Mouse (Mus musculus) liver, embryonic 14.5 days (tissue): ENCODE measurements around the gene Nkx2-5. TPM values are rescaled to one million over a fixed set of nuclear protein-coding genes. Genes with fewer than 3 reads are reported as not detected.
A peak's percentile ranks its signal among the peaks of the same experiment; 100 is the strongest.

Experiments
- ATAC-seq: fragments of 200-750 bp; cut with Nextera tagmentation; 2 replicates; pipeline ENCODE4 v1.8.0; 2017; ENCODE audit warnings: moderate number of reproducible peaks, mild to moderate bottlenecking, moderate library complexity; ENCODE audit not compliant: insufficient read depth
- DNase-seq, 3 experiments: peaks; one replicate each; pipeline ENCODE4 v3.0.0-alpha.2; 2012 to 2013; ENCODE audit warnings: low read depth in 3 of 3, low spot score in 3 of 3
- H3K27ac ChIP-seq: fragments of 300-500 bp; sonication (generic); 2 replicates; pipeline ENCODE4 v1.5.1; 2014; ENCODE audit warnings: moderate library complexity, mild to moderate bottlenecking, control low read depth, inconsistent platforms
- H3K27me3 ChIP-seq: fragments of 300-500 bp; sonication (generic); 2 replicates; pipeline ENCODE4 v1.6.1; 2014; ENCODE audit warnings: mild to moderate bottlenecking, low read length, moderate library complexity; ENCODE audit not compliant: control insufficient read depth, insufficient read depth
- H3K36me3 ChIP-seq: fragments of 300-500 bp; sonication (generic); replicated peaks from 2 replicates; pipeline ENCODE4 v1.6.1; 2014; ENCODE audit warnings: low read depth; ENCODE audit not compliant: control insufficient read depth, insufficient read depth
- H3K4me1 ChIP-seq, 2 experiments: fragments of 200-500 bp in 1 of 2; fragments of 300-500 bp in 1 of 2; sonication (generic) in 1 of 2; replicated peaks; 2 replicates each; pipeline ENCODE4 v1.6.1; 2012 to 2014; ENCODE audit warnings: antibody characterized with exemption in 1 of 2, inconsistent platforms in 1 of 2, low read length in 1 of 2; ENCODE audit not compliant: control insufficient read depth in 2 of 2, insufficient read depth in 2 of 2
- H3K4me2 ChIP-seq: fragments of 300-500 bp; sonication (generic); 2 replicates; pipeline ENCODE4 v1.6.1; 2014; ENCODE audit warnings: low read depth, mild to moderate bottlenecking, control low read depth, moderate library complexity
- H3K4me3 ChIP-seq, 2 experiments: fragments of 200-500 bp in 1 of 2; fragments of 300-500 bp in 1 of 2; sonication (generic) in 1 of 2; 2 replicates each; pipeline ENCODE4 v1.5.1; 2012 to 2014; ENCODE audit warnings: low read depth in 2 of 2, low read length in 2 of 2, mild to moderate bottlenecking in 2 of 2, control low read depth in 1 of 2, inconsistent platforms in 1 of 2, moderate library complexity in 1 of 2; ENCODE audit not compliant: insufficient read depth in 1 of 2
- H3K9ac ChIP-seq: fragments of 300-500 bp; sonication (generic); replicated peaks from 2 replicates; pipeline ENCODE4 v1.6.1; 2014; ENCODE audit warnings: mild to moderate bottlenecking, control low read depth, moderate library complexity
- H3K9me3 ChIP-seq: fragments of 300-500 bp; sonication (generic); 2 replicates; pipeline ENCODE4 v1.6.1; 2016; ENCODE audit warnings: low read length, mixed read lengths; ENCODE audit not compliant: control insufficient read depth
- CTCF ChIP-seq: IDR thresholded peaks from 2 replicates; pipeline ENCODE4 v1.5.1; 2016; ENCODE audit warnings: antibody characterized with exemption, low read depth, control low read depth
- EP300 ChIP-seq: IDR thresholded peaks from 2 replicates; pipeline ENCODE4 v1.6.1; 2016; ENCODE audit warnings: antibody characterized with exemption, low read depth
- WGBS: fragments of 180-500 bp; shearing (Covaris S2); extraction: QIAGEN DNeasy Blood & Tissue Kit; methylation state at CpG from one replicate; pipeline ENCODE4 v1.1.7; 2014; ENCODE audit not compliant: insufficient replicate concordance; 5-methylcytosine and 5-hydroxymethylcytosine counted together
- polyA plus RNA-seq, 2 experiments: library from polyadenylated mRNA; depleted of rRNA in 1 of 2; stranded (reverse) in 1 of 2; unstranded in 1 of 2; fragments of >200 nt; fragmentation: Nextera tagmentation in 1 of 2; extraction: Ambion mirVana in 1 of 2; gene quantifications; 2 replicates each; pipeline versions ENCODE4 v1.2.1 to v1.2.3; 2012 to 2014

Gene Nkx2-5
- polyA plus RNA-seq, 2 experiments = not detected

GRCm38 (mm10) chr17:26886047-26886749 lies 41.4 kb upstream of the Nkx2-5 start:
- Histone ChIP-seq H3K27me3 (no peaks in the 10 kb centered on the region), H3K4me3 (peak overlapping the region; percentile 64 to 71), H3K36me3 (no peaks in the 10 kb centered on the region), H3K4me1 (peaks cover 9 to 19% of the 10 kb centered on the region in 2 experiments; a peak in 3 of 4 replicates), H3K9ac (peak overlapping the region; percentile 57), H3K9me3 (no peaks in the 10 kb centered on the region), H3K27ac (no peak overlapping the region), H3K4me2 (peak overlapping the region; percentile 92)
- TF ChIP-seq EP300 = no peak
- TF ChIP-seq CTCF = peak; percentile 100
- peak; percentile 72 for ATAC-seq
- WGBS = 8% methylated on average over 30 of the region's 30 CpGs
- peak; percentile 54 to 63 (median 57) for DNase-seq

DNA sequence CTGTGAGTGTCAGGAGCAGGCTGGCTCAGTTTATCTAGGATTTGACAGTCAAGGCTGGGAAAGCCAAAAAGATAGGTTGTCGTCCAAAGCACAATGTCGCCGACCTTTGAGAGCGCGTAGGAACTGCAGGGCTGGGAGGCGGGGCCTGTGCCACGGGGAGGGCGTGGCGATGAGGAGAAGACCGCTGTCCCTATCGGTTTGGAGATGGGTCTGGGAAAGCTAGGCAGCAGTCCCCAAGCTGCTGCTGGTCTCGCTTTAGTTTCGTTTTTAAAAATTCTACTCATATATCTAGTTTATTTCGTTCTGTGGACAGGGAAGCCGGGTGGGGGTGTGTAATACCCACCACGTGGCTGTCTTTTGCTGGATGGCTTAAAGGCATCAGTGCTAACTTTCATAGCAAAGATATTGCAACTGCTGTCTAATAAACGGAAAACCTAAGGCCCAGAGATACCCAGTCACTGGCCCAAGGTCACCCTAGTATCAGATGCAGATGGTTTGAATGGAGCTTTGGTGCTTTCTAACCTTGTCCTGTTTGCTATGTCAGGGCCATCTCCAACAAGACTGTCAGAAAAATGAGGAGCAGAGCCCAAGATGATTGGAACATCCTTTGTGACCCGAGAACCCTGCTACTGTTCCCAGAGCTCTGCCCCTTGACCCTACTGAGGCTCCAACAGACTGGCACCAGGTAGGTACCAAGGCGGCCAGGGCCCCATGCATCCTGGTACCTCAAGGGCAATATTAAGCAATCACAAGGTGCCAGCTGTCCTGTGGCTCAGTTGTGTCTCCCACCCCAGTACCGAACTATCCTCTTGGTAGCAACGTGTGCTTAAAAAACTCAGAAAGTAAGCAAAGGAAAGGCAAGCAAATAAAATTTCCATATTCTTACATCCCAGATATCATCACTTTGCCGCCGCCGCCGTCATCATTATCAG lies 40.5 kb upstream of the Nkx2-5 start:
- H3K27me3 ChIP-seq = no peaks in the 10 kb centered on the region
- TF ChIP-seq EP300 = no peak
- peak; percentile 85 for TF ChIP-seq CTCF
- H3K4me2 ChIP-seq = peak overlapping the region; percentile 92
- peak overlapping the region; percentile 42 for H3K27ac ChIP-seq
- no peaks in the 10 kb centered on the region for H3K9me3 ChIP-seq
- peak overlapping the region; percentile 57 for H3K9ac ChIP-seq
- peak; percentile 85 for ATAC-seq
- peaks cover 9 to 19% of the 10 kb centered on the region in 2 experiments; a peak in 3 of 4 replicates for H3K4me1 ChIP-seq
- H3K4me3 ChIP-seq = peak overlapping the region; percentile 64 to 66
- whole genome bisulfite sequencing = 9% methylated on average over 25 of the region's 25 CpGs
- H3K36me3 ChIP-seq = no peaks in the 10 kb centered on the region
- DNase-seq = peak; percentile 82 to 84 (median 83)

- no peak for TF ChIP-seq EP300
- TF ChIP-seq CTCF = no peak
- no peak for ATAC-seq
- no peaks in the 10 kb centered on the region for H3K36me3 ChIP-seq
- H3K4me2 ChIP-seq = no peak overlapping the region
- WGBS = 71% methylated on average over 6 of the region's 6 CpGs
- H3K27ac ChIP-seq = no peak overlapping the region
- H3K9ac ChIP-seq = no peak overlapping the region
- no peaks in the 10 kb centered on the region; the same call in 1 of the 2 replicates for H3K9me3 ChIP-seq
- H3K4me3 ChIP-seq = no peak overlapping the region
- H3K27me3 ChIP-seq = no peaks in the 10 kb centered on the region
- peaks cover 9 to 19% of the 10 kb centered on the region in 2 experiments; a peak in 3 of 4 replicates for H3K4me1 ChIP-seq
- no peak for DNase-seq
These were observed 38.8 kb upstream of the Nkx2-5 start for GRCm38 (mm10) chr17:26883585-26883984.

GRCm38 (mm10) chr17:26882706-26883105 lies 37.9 kb upstream of the Nkx2-5 start:
- Histone ChIP-seq H3K27me3 (no peaks in the 10 kb centered on the region), H3K9me3 (no peaks in the 10 kb centered on the region; the same call in 1 of the 2 replicates), H3K9ac (no peak overlapping the region), H3K4me3 (no peak overlapping the region), H3K4me2 (no peak overlapping the region), H3K36me3 (no peaks in the 10 kb centered on the region), H3K4me1 (peaks cover 9 to 19% of the 10 kb centered on the region in 2 experiments; a peak in 3 of 4 replicates), H3K27ac (no peak overlapping the region)
- no peak for ATAC-seq
- no peak for DNase-seq
- WGBS = 65% methylated on average over 1 of the region's 1 CpGs
- TF ChIP-seq EP300 (no peak), CTCF (no peak)
